Mouse (Mus musculus): ENCODE results near the gene Mipep. TPM values are rescaled to one million over a fixed set of nuclear protein-coding genes. Genes with fewer than 3 reads are reported as not detected.

Gene Mipep
- polyA plus RNA-seq, 1 experiment from 2014 or later: 24.9 TPM

GRCm38 (mm10) chr14:60762754-60763153 is 21.6 kb upstream of the Mipep start:
- DNase-seq (ENCODE audit: low spot score): no peak
- Histone ChIP-seq H3K4me1 (peaks cover 37% of the 10 kb centered on the region), H3K27ac (no peak overlapping the region), H3K27me3 (ENCODE audit: insufficient read depth, poor library complexity, severe bottlenecking) (no peaks in the 10 kb centered on the region), H3K4me3 (no peak overlapping the region), H3K36me3 (peaks cover 53% of the 10 kb centered on the region), H3K9me3 (no peaks in the 10 kb centered on the region)
- whole genome bisulfite sequencing: 83% methylated on average over 7 of the region's 7 CpGs

- no peaks in the 10 kb centered on the region for H3K9me3 ChIP-seq
- peaks cover 39% of the 10 kb centered on the region for H3K4me1 ChIP-seq
- H3K27ac ChIP-seq: no peak overlapping the region
- no peak overlapping the region for H3K4me3 ChIP-seq
- peaks cover 44% of the 10 kb centered on the region for H3K36me3 ChIP-seq
- H3K27me3 ChIP-seq (ENCODE audit: insufficient read depth, poor library complexity, severe bottlenecking): no peaks in the 10 kb centered on the region
- 79% methylated on average over 5 of the region's 5 CpGs for WGBS
- no peak for DNase-seq (ENCODE audit: low spot score)
Observed at GRCm38 (mm10) chr14:60763746-60764145, 20.6 kb upstream of the Mipep start.

GRCm38 (mm10) chr14:60764526-60764925 is 19.8 kb upstream of the Mipep start:
- DNase-seq (ENCODE audit: low spot score): no peak
- Histone ChIP-seq H3K27ac (peak overlapping the region; percentile 65; the same call in 1 of the 2 replicates), H3K4me1 (peaks cover 43% of the 10 kb centered on the region), H3K36me3 (peaks cover 36% of the 10 kb centered on the region), H3K4me3 (no peak overlapping the region), H3K9me3 (no peaks in the 10 kb centered on the region), H3K27me3 (ENCODE audit: insufficient read depth, poor library complexity, severe bottlenecking) (no peaks in the 10 kb centered on the region)
- WGBS: 61% methylated on average over 4 of the region's 4 CpGs

GRCm38 (mm10) chr14:60765025-60765424 is 19.3 kb upstream of the Mipep start:
- H3K4me3 ChIP-seq: no peak overlapping the region
- 46% methylated on average over 2 of the region's 2 CpGs for WGBS
- no peaks in the 10 kb centered on the region for H3K9me3 ChIP-seq
- H3K27me3 ChIP-seq (ENCODE audit: insufficient read depth, poor library complexity, severe bottlenecking): no peaks in the 10 kb centered on the region
- no peak for DNase-seq (ENCODE audit: low spot score)
- peaks cover 31% of the 10 kb centered on the region for H3K36me3 ChIP-seq
- H3K4me1 ChIP-seq: peaks cover 43% of the 10 kb centered on the region
- H3K27ac ChIP-seq: peak overlapping the region; percentile 65

GRCm38 (mm10) chr14:60767884-60768283 is 16.5 kb upstream of the Mipep start, which contains the start of gene C1qtnf9:
TSS of gene C1qtnf9 (plus strand) at chr14:60768134.
- Histone ChIP-seq H3K27ac (no peak within 1 kb of the TSS), H3K4me1 (peaks cover 38% of the 10 kb centered on the region), H3K27me3 (ENCODE audit: insufficient read depth, poor library complexity, severe bottlenecking) (no peaks in the 10 kb centered on the region), H3K9me3 (no peaks in the 10 kb centered on the region), H3K36me3 (0 out of 2 replicates have a peak, but pooled peaks cover 3% of the 10 kb centered on the region), H3K4me3 (no peak within 1 kb of the TSS)
- WGBS: 71% methylated on average over 4 of the region's 4 CpGs
- DNase-seq (ENCODE audit: low spot score): no peak

DNA sequence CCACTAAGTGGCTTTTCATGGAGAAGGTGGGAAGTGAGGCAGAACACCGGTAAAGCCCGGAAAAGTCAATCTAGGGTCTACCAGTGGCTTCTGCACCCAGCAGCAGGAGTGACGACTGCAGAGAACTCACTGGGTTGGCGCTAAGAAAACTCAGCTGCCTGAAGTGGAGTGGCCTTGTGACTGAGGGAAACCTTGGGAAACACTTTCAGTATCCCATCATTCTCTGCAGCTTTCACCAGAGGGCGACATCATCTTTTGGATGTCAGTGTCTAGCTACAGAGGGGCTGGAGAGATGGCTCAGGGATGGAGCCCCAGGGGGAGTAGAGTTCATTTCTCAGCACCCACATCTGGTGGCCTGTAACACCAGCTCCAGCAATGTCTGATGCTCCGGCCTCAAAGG is 15.0 kb upstream of the Mipep start:
- no peak for DNase-seq (ENCODE audit: low spot score)
- Histone ChIP-seq H3K4me3 (no peak overlapping the region), H3K36me3 (no peaks in the 10 kb centered on the region), H3K4me1 (peaks cover 36% of the 10 kb centered on the region), H3K27ac (0 out of 2 replicates have a peak overlapping the region, but pooled peaks have one; percentile 47), H3K9me3 (no peaks in the 10 kb centered on the region), H3K27me3 (ENCODE audit: insufficient read depth, poor library complexity, severe bottlenecking) (no peaks in the 10 kb centered on the region)
- WGBS: 36% methylated on average over 6 of the region's 6 CpGs

DNA sequence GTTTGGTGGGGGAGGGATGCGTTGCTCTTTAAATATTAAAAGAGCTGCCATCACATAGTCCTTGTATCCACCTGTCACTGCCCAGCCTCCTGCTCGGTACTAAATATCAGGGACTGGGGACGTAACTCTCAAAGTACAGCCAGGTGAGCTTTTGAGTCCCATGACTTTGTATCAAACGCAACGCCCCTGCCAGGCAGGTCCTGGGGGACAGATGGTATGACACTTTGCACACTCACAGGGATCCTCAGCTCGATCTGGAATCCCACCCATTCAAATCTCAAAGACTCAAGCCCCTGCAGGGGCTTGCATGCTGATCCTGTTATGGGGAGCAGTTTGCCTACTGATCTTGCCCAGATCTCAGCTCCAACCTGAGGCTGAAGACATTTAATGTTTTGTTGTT is 13.8 kb upstream of the Mipep start:
- Histone ChIP-seq H3K27ac (no peak overlapping the region), H3K4me1 (peaks cover 24% of the 10 kb centered on the region; the same call in 1 of the 2 replicates), H3K4me3 (no peak overlapping the region), H3K9me3 (no peaks in the 10 kb centered on the region), H3K27me3 (ENCODE audit: insufficient read depth, poor library complexity, severe bottlenecking) (no peaks in the 10 kb centered on the region), H3K36me3 (no peaks in the 10 kb centered on the region)
- WGBS: 73% methylated on average over 6 of the region's 6 CpGs
- DNase-seq (ENCODE audit: low spot score): no peak

GRCm38 (mm10) chr14:60771057-60771456 is 13.3 kb upstream of the Mipep start:
- no peaks in the 10 kb centered on the region for H3K27me3 ChIP-seq (ENCODE audit: insufficient read depth, poor library complexity, severe bottlenecking)
- peak; percentile 86 for DNase-seq (ENCODE audit: low spot score)
- WGBS: 4% methylated on average over 8 of the region's 8 CpGs
- no peaks in the 10 kb centered on the region for H3K36me3 ChIP-seq
- peak overlapping the region; percentile 53 for H3K4me3 ChIP-seq
- 0 out of 2 replicates have a peak overlapping the region, but pooled peaks have one; percentile 36 for H3K27ac ChIP-seq
- H3K4me1 ChIP-seq: peaks cover 19% of the 10 kb centered on the region; the same call in 1 of the 2 replicates
- no peaks in the 10 kb centered on the region for H3K9me3 ChIP-seq

- DNase-seq (ENCODE audit: low spot score): no peak
- no peaks in the 10 kb centered on the region for H3K9me3 ChIP-seq
- no peak overlapping the region for H3K4me3 ChIP-seq
- H3K4me1 ChIP-seq: peaks cover 4% of the 10 kb centered on the region; the same call in 1 of the 2 replicates
- H3K27ac ChIP-seq: no peak overlapping the region
- WGBS: 76% methylated on average over 2 of the region's 2 CpGs
- H3K36me3 ChIP-seq: no peaks in the 10 kb centered on the region
- H3K27me3 ChIP-seq (ENCODE audit: insufficient read depth, poor library complexity, severe bottlenecking): no peaks in the 10 kb centered on the region
Observed at GRCm38 (mm10) chr14:60773476-60773875, 10.9 kb upstream of the Mipep start.

DNA sequence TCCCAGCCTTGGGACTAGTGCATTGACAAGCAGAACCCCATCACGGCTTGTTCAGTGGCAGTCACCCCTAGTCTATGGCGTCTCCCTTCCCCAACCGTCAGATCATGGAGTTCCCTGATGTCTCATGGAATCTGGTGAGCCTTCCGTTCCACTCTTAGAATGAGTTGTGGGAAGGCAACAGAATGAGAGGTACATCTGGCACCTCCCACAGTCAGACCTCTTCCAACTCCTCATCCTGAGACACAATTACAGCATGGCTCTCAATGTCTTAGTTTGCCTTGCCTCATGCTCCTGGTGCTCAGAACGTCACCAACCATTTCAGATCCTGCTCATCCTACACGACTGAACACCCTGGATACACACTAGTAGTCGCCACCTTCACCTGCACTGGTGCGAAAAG is 7.9 kb upstream of the Mipep start:
- H3K27me3 ChIP-seq (ENCODE audit: insufficient read depth, poor library complexity, severe bottlenecking): no peaks in the 10 kb centered on the region
- no peak overlapping the region for H3K4me3 ChIP-seq
- no peaks in the 10 kb centered on the region for H3K36me3 ChIP-seq
- no peaks in the 10 kb centered on the region for H3K9me3 ChIP-seq
- 78% methylated on average over 8 of the region's 8 CpGs for WGBS
- DNase-seq (ENCODE audit: low spot score): no peak
- H3K27ac ChIP-seq: no peak overlapping the region
- H3K4me1 ChIP-seq: no peaks in the 10 kb centered on the region

GRCm38 (mm10) chr14:60777485-60777919 is 6.9 kb upstream of the Mipep start:
- 79% methylated on average over 5 of the region's 5 CpGs for WGBS

DNA sequence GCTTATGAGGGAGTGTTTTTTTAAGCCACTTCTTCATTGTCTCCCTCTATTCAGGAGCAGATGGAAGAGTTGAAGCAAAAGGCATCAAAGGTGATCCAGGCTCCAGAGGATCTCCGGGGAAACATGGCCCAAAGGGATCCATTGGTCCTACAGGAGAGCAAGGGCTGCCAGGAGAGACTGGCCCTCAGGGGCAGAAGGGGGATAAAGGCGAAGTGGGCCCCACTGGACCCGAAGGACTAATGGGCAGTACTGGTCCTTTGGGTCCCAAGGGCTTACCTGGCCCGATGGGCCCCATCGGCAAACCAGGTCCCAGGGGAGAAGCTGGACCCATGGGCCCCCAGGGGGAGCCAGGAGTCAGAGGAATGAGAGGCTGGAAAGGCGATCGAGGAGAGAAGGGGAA is 5.2 kb upstream of the Mipep start:
- Histone ChIP-seq H3K9me3 (no peaks in the 10 kb centered on the region), H3K36me3 (no peaks in the 10 kb centered on the region), H3K27me3 (ENCODE audit: insufficient read depth, poor library complexity, severe bottlenecking) (peaks cover 4% of the 10 kb centered on the region; the same call in 1 of the 2 replicates), H3K27ac (no peak overlapping the region), H3K4me1 (peaks cover 3% of the 10 kb centered on the region; the same call in 1 of the 2 replicates), H3K4me3 (no peak overlapping the region)
- DNase-seq (ENCODE audit: low spot score): no peak
- WGBS: 89% methylated on average over 7 of the region's 7 CpGs

More at GRCm38 (mm10) chr14:60777485-60777919, 6.9 kb upstream of the Mipep start:
- no peaks in the 10 kb centered on the region for H3K9me3 ChIP-seq
- H3K36me3 ChIP-seq: no peaks in the 10 kb centered on the region
- no peak overlapping the region for H3K4me3 ChIP-seq
- no peak overlapping the region for H3K27ac ChIP-seq
- H3K27me3 ChIP-seq (ENCODE audit: insufficient read depth, poor library complexity, severe bottlenecking): no peaks in the 10 kb centered on the region
- H3K4me1 ChIP-seq: no peaks in the 10 kb centered on the region
- no peak for DNase-seq (ENCODE audit: low spot score)

DNA sequence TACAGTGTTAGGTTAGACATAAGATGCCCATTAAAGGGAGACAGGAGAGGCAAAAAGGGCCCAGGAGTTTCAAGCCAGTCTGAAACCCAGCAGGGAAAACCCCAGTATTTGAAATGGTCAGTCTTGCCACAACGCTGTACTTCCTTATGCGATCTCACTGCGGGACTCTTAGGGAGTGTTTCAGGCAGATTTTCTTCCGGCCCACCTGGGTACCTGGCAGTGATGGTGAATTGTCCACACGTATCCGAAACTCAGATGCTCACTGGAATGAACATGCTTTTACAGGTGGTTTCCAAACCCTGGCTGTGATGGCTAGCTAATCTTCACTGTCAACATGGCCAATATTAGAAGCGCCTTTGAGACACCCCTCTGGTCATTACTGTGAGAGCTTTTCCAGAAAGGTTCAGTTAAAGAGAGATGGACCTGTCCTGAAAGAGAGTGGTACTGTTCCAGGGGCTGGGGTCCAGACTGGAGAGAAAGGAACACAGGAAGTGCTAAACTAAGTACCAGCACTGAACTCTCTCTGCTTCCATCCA is 2.2 kb upstream of the Mipep start:
- WGBS: 36% methylated on average over 7 of the region's 7 CpGs
- 0 out of 2 replicates have a peak, but pooled peaks cover under 1% of the 10 kb centered on the region for H3K36me3 ChIP-seq
- H3K9me3 ChIP-seq: no peaks in the 10 kb centered on the region
- H3K27me3 ChIP-seq (ENCODE audit: insufficient read depth, poor library complexity, severe bottlenecking): peaks cover 4% of the 10 kb centered on the region; the same call in 1 of the 2 replicates
- DNase-seq (ENCODE audit: low spot score): no peak
- no peak overlapping the region for H3K27ac ChIP-seq
- no peak overlapping the region for H3K4me3 ChIP-seq
- peaks cover 7% of the 10 kb centered on the region; the same call in 1 of the 2 replicates for H3K4me1 ChIP-seq
